Mouse (Mus musculus): ENCODE data around the gene Nfic. TPM values are rescaled to one million over a fixed set of nuclear protein-coding genes. Genes with fewer than 3 reads are reported as not detected.
A peak's percentile ranks its signal among the peaks of the same experiment; 100 is the strongest.

Gene Nfic
- polyA plus RNA-seq, 1 experiment from 2014 or later: 10.1 TPM

DNA sequence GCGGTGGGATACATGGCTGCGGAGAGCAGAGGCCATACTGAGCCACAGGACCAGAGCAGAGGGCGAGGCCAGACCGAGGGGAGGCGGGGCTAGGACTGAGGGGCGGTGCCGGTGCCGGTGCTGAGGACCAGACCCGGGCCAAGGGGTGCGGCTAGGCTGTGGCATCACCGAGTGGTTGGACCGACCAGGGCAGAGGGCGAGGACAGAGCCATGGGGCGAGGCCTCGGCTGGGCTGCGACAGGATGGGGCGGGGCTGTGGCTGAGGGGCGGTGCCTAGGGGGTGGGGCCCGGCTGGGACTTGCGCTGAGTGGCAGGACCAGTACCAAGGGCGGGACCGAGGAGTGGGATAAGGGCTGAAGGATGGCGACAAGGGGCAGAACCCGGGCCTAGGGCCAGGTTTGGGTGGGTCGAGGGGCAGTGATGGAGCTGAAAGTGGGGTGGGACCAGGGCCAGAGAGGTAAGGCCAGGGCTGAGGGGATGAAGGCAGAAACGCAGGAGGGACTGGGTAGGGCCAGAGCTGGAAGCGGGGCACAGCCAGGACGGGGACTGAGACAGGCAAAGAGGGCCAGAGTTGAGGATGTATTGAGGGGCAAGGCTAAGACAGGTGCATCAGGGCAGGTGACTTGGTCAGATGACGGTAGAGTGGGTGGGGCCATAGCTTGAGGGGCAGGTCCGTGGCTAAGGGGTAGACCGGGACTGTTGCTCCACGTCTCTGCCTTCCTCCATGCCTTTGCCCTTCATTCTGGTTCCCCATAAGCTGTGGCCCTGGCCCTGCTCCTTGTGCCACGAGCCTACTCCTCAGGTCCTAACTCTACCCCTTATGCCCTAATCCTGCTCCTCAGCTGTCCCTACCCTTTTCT lies 9.2 kb upstream of the Nfic start:
- 3% methylated on average over 33 of the region's 33 CpGs for WGBS (ENCODE audit: insufficient replicate concordance)
- no peaks in the 10 kb centered on the region for H3K36me3 ChIP-seq
- no peaks in the 10 kb centered on the region for H3K9me3 ChIP-seq (replicated peaks)
- peaks cover 100% of the 10 kb centered on the region for H3K27me3 ChIP-seq (replicated peaks)
- H3K4me1 ChIP-seq: peaks cover 28% of the 10 kb centered on the region
- peak; percentile 84 for ATAC-seq
- H3K4me2 ChIP-seq: peak overlapping the region; percentile 63
- no peak overlapping the region for H3K9ac ChIP-seq
- H3K27ac ChIP-seq: no peak overlapping the region
- peak overlapping the region; percentile 31 for H3K4me3 ChIP-seq

DNA sequence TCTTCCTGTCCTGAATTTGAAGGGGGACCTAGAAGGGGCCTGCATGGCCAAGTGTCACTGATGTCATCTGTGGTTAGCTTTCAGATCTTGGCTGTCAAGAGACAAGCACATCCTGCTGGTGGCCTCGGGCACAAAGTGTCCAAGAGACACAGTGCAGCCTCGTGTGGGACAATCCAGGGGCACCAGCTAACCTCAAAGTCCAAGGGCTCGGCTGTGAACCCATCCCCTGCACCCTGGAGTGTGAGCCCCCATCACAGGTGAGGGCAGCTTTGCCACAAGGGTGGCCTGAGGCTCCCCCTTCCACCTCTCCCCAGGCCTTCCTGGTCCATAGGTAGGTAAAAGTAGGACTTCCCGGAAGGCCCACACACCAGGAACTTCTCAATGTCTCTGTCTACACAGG lies 8.1 kb upstream of the Nfic start:
- H3K4me1 ChIP-seq: peaks cover 28% of the 10 kb centered on the region
- H3K9me3 ChIP-seq (replicated peaks): no peaks in the 10 kb centered on the region
- no peak overlapping the region for H3K4me3 ChIP-seq
- WGBS (ENCODE audit: insufficient replicate concordance): 36% methylated on average over 4 of the region's 4 CpGs
- no peak overlapping the region for H3K9ac ChIP-seq
- no peak for ATAC-seq
- peak overlapping the region; percentile 63; the same call in 1 of the 2 replicates for H3K4me2 ChIP-seq
- no peaks in the 10 kb centered on the region for H3K36me3 ChIP-seq
- no peak overlapping the region for H3K27ac ChIP-seq
- peaks cover 100% of the 10 kb centered on the region for H3K27me3 ChIP-seq (replicated peaks)

- WGBS (ENCODE audit: insufficient replicate concordance): 64% methylated on average over 7 of the region's 7 CpGs
- ATAC-seq: no peak
- Histone ChIP-seq H3K36me3 (no peaks in the 10 kb centered on the region), H3K27ac (no peak overlapping the region), H3K9ac (no peak overlapping the region), H3K27me3 (replicated peaks) (peaks cover 99% of the 10 kb centered on the region), H3K4me2 (no peak overlapping the region), H3K4me1 (peaks cover 28% of the 10 kb centered on the region), H3K9me3 (replicated peaks) (no peaks in the 10 kb centered on the region), H3K4me3 (no peak overlapping the region)
These were observed 7.5 kb upstream of the Nfic start for GRCm38 (mm10) chr10:81462917-81463316.

- Histone ChIP-seq H3K9ac (no peak overlapping the region), H3K9me3 (replicated peaks) (no peaks in the 10 kb centered on the region), H3K4me3 (no peak overlapping the region), H3K27ac (no peak overlapping the region), H3K36me3 (no peaks in the 10 kb centered on the region), H3K4me2 (0 out of 2 replicates have a peak overlapping the region, but pooled peaks have one; percentile 28), H3K4me1 (peaks cover 28% of the 10 kb centered on the region), H3K27me3 (replicated peaks) (peaks cover 99% of the 10 kb centered on the region)
- 32% methylated on average over 7 of the region's 7 CpGs for WGBS (ENCODE audit: insufficient replicate concordance)
- no peak for ATAC-seq
These were observed 7.0 kb upstream of the Nfic start for GRCm38 (mm10) chr10:81462415-81462804.

DNA sequence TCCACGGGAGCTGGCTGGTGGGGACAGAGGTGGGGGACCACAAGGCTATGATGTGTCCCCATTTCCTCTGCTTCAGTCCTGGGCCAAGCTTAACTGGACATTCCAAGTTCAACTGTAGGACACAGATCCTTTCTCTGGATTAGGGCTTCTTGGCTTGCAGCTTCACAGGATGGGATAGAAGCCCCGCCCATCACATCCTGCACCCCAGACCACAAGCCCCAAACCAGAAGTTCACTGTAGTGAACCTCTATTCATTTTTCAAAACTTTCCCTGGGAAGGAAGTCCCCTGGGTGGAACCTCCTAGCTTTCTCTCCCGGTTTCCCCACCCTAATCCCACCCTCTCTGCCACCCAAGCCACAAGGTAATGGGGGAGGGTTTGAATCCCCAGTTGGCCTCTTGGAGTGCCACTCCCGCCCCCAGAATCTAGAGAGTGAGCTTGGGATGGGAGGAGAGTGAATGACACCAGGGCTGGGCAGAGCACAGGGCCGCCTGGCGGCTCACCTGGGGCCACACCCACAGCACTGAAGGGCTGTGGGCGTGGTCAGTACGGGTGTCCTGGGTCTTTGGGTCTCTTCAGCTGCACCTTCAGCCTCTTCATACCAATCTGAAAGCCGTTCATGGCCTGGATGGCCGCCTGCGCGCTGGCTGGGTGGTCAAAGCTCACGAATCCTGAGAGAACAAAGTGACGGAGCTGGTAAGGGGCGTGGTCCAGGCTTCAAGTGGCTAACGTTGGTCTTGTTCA lies 6.4 kb upstream of the Nfic start:
- Histone ChIP-seq H3K4me1 (peaks cover 34% of the 10 kb centered on the region), H3K27ac (no peak overlapping the region), H3K4me2 (peak overlapping the region; percentile 28), H3K9me3 (replicated peaks) (no peaks in the 10 kb centered on the region), H3K36me3 (no peaks in the 10 kb centered on the region), H3K9ac (no peak overlapping the region), H3K4me3 (no peak overlapping the region), H3K27me3 (replicated peaks) (peaks cover 99% of the 10 kb centered on the region)
- no peak for ATAC-seq
- 5% methylated on average over 16 of the region's 16 CpGs for WGBS (ENCODE audit: insufficient replicate concordance)

DNA sequence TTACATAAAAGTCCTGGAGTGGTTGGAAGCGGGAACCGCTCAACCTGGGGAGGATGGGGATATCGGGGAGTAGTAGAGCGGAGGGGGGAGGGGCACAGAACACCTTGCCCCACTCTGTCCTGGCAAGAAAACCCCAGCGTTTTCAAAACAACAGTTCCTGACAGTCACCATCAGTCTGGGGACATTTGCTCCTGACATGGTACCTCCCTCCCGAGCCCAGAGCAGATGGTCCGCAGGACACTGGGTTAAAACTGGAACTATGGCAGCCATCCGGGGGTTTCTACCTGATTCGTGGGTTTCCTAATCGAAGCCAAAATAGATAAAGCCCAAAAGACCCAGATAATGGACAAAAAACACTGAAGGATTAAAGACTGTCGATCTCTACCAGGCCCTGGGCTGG lies 5.5 kb upstream of the Nfic start:
- H3K4me3 ChIP-seq: no peak overlapping the region
- peaks cover 34% of the 10 kb centered on the region for H3K4me1 ChIP-seq
- 26% methylated on average over 11 of the region's 11 CpGs for WGBS (ENCODE audit: insufficient replicate concordance)
- H3K36me3 ChIP-seq: no peaks in the 10 kb centered on the region
- H3K9ac ChIP-seq: no peak overlapping the region
- H3K4me2 ChIP-seq: no peak overlapping the region
- ATAC-seq: no peak
- H3K9me3 ChIP-seq (replicated peaks): no peaks in the 10 kb centered on the region
- H3K27ac ChIP-seq: no peak overlapping the region
- H3K27me3 ChIP-seq (replicated peaks): peaks cover 99% of the 10 kb centered on the region

- WGBS (ENCODE audit: insufficient replicate concordance): 25% methylated on average over 20 of the region's 20 CpGs
- H3K27ac ChIP-seq: no peak overlapping the region
- no peak overlapping the region for H3K4me3 ChIP-seq
- H3K36me3 ChIP-seq: no peaks in the 10 kb centered on the region
- no peaks in the 10 kb centered on the region for H3K9me3 ChIP-seq (replicated peaks)
- peaks cover 99% of the 10 kb centered on the region for H3K27me3 ChIP-seq (replicated peaks)
- H3K4me2 ChIP-seq: no peak overlapping the region
- peaks cover 33% of the 10 kb centered on the region for H3K4me1 ChIP-seq
- H3K9ac ChIP-seq: no peak overlapping the region
- ATAC-seq: no peak
These were observed 5.0 kb upstream of the Nfic start for GRCm38 (mm10) chr10:81460471-81460870.

DNA sequence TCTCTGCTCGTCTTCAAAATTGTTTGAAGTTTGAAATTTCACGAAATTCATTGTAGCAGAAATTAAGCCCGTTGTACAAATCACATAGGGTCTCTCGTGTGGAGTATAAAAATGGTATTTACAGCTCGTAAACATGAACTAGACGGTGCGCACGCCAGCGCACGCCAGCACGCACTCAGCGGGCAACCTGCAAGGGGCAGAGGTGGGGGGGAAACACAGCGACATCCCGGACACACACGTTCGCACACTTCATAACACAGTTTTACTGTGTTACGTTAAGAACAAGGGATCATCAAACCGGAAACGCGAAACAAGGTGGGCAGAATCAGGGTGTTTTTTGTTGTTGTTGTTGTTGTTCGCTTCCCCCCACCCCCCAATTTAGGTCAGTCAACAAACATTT lies 4.0 kb upstream of the Nfic start:
- H3K4me2 ChIP-seq: no peak overlapping the region
- WGBS (ENCODE audit: insufficient replicate concordance): 63% methylated on average over 21 of the region's 21 CpGs
- no peaks in the 10 kb centered on the region for H3K9me3 ChIP-seq (replicated peaks)
- H3K27me3 ChIP-seq (replicated peaks): peaks cover 99% of the 10 kb centered on the region
- no peak overlapping the region for H3K27ac ChIP-seq
- no peaks in the 10 kb centered on the region for H3K36me3 ChIP-seq
- H3K4me1 ChIP-seq: peaks cover 23% of the 10 kb centered on the region
- no peak overlapping the region for H3K4me3 ChIP-seq
- no peak overlapping the region for H3K9ac ChIP-seq
- ATAC-seq: no peak

DNA sequence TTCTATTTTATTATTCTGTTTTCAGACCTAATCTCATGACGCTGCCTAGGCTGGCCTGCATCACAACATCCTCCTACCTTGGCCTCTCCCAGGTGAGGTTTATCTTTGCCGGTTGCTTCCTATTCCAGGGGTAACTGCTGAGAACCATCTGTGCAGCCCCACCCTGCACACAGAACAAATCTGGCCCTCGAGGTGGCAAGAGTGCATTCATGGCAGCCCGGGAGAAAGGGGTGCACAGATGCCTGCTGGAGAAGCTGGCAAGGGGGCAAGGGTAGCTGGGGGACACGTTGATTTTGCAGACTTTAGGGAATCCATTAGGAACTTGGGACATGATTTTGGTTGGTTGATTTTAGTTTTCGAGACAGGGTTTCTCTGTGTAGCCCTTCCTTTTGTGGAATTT lies 2.8 kb upstream of the Nfic start:
- Histone ChIP-seq H3K27ac (no peak overlapping the region), H3K4me2 (no peak overlapping the region), H3K4me3 (no peak overlapping the region), H3K27me3 (replicated peaks) (peaks cover 99% of the 10 kb centered on the region), H3K9me3 (replicated peaks) (no peaks in the 10 kb centered on the region), H3K4me1 (peaks cover 16% of the 10 kb centered on the region), H3K36me3 (no peaks in the 10 kb centered on the region), H3K9ac (no peak overlapping the region)
- no peak for ATAC-seq
- 58% methylated on average over 6 of the region's 6 CpGs for WGBS (ENCODE audit: insufficient replicate concordance)

DNA sequence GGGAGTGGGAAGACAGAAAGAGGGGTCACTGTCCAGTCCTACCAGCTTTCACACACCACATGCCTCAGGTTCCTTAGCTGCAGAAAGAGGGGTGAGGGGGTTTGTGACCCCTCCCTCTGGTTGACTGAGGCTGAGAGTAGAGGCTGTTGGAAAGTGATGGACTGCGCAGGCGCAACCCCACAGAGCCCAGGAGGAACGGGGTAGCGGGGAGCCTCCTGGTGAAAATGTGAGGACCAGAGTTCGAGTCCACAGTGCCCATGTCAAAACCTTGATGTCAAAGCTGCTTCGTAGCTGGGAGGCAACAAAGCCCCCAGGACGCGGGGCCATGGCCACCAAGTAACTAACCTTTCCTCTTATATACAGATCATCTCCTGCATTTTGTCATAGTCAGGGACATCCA lies 2.2 kb upstream of the Nfic start:
- no peak overlapping the region for H3K27ac ChIP-seq
- WGBS (ENCODE audit: insufficient replicate concordance): 69% methylated on average over 8 of the region's 8 CpGs
- H3K4me3 ChIP-seq: no peak overlapping the region
- H3K4me1 ChIP-seq: peaks cover 16% of the 10 kb centered on the region
- H3K36me3 ChIP-seq: no peaks in the 10 kb centered on the region
- H3K4me2 ChIP-seq: no peak overlapping the region
- no peak overlapping the region for H3K9ac ChIP-seq
- no peak for ATAC-seq
- H3K9me3 ChIP-seq (replicated peaks): no peaks in the 10 kb centered on the region
- H3K27me3 ChIP-seq (replicated peaks): peaks cover 99% of the 10 kb centered on the region

DNA sequence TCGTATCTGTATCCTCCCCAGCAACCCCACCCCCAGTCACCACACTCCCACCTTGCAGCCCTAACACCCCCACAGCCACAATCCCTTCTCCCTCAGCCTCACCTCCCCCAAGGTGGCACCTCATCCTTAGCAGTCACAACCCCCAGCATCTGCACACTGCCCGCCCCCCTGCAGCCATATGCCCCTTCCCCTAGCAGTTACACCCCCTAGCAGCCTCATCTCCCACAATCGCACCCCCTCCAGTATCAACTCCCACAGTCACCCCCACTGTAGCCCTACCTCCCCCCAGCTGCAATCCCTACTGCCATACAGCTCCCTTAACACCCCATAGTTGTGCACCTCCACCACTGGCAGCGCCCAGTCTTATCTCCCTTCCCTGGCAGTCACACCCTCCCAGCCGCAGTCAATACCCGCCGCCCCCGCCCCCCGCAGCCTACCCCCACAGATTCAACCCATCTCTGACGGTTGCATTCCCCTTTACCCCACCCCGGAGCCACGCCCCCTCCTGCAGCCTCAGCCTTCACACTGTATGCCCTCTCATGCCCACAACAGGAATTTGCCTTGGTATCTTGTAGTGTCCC lies 1.6 kb upstream of the Nfic start:
- peak; percentile 28; the same call in 1 of the 2 replicates for ATAC-seq
- H3K36me3 ChIP-seq: no peaks in the 10 kb centered on the region
- H3K27me3 ChIP-seq (replicated peaks): peaks cover 99% of the 10 kb centered on the region
- H3K4me2 ChIP-seq: no peak overlapping the region
- no peaks in the 10 kb centered on the region for H3K9me3 ChIP-seq (replicated peaks)
- H3K4me1 ChIP-seq: peaks cover 11% of the 10 kb centered on the region
- WGBS (ENCODE audit: insufficient replicate concordance): 22% methylated on average over 12 of the region's 12 CpGs
- no peak overlapping the region for H3K4me3 ChIP-seq
- no peak overlapping the region for H3K9ac ChIP-seq
- H3K27ac ChIP-seq: no peak overlapping the region

- H3K4me1 ChIP-seq: peaks cover 6% of the 10 kb centered on the region
- peaks cover 91% of the 10 kb centered on the region for H3K27me3 ChIP-seq (replicated peaks)
- H3K27ac ChIP-seq: no peak overlapping the region
- no peak overlapping the region for H3K4me3 ChIP-seq
- H3K4me2 ChIP-seq: no peak overlapping the region
- WGBS (ENCODE audit: insufficient replicate concordance): 50% methylated on average over 2 of the region's 2 CpGs
- H3K36me3 ChIP-seq: no peaks in the 10 kb centered on the region
- H3K9ac ChIP-seq: no peak overlapping the region
- ATAC-seq: no peak
- H3K9me3 ChIP-seq (replicated peaks): no peaks in the 10 kb centered on the region
These were observed 1.3 kb downstream of the Nfic start for GRCm38 (mm10) chr10:81454106-81454505.
